Mouse (Mus musculus) hindbrain, postnatal 0 days (tissue): ENCODE measurements at regions not wholly inside any gene's neighbourhood (a gene's known extent, or its start where the extent isn't known, plus 50 kb on each side); places are given as distances from the start of the nearest gene placed in this dataset.

Source experiments
- ATAC-seq: fragments of 200-750 bp; cut with Nextera tagmentation; 2 replicates; pipeline ENCODE4 v1.8.0; 2017; ENCODE audit warnings: mild to moderate bottlenecking, moderate TSS enrichment, moderate library complexity
- DNase-seq: peaks from one replicate; pipeline ENCODE4 v3.0.0-alpha.2; 2015; ENCODE audit warnings: low spot score
- H3K27ac ChIP-seq: fragments of 300-500 bp; sonication (generic); 2 replicates; pipeline ENCODE4 v1.5.1; 2014; ENCODE audit warnings: mild to moderate bottlenecking
- H3K27me3 ChIP-seq: fragments of 300-500 bp; sonication (generic); 2 replicates; pipeline ENCODE4 v1.6.1; 2014; ENCODE audit warnings: low read length, mixed read lengths; ENCODE audit not compliant: insufficient read depth
- H3K36me3 ChIP-seq: fragments of 300-500 bp; sonication (generic); 2 replicates; pipeline ENCODE4 v1.6.1; 2014; ENCODE audit warnings: low read length, mixed read lengths; ENCODE audit not compliant: insufficient read depth
- H3K4me1 ChIP-seq: fragments of 300-500 bp; sonication (generic); 2 replicates; pipeline ENCODE4 v1.6.1; 2014; ENCODE audit warnings: antibody characterized with exemption, low read length, mixed read lengths; ENCODE audit not compliant: insufficient read depth
- H3K4me2 ChIP-seq: fragments of 300-500 bp; sonication (generic); 2 replicates; pipeline ENCODE4 v1.6.1; 2014; ENCODE audit warnings: low read depth, mild to moderate bottlenecking, low read length, moderate library complexity, mixed read lengths
- H3K4me3 ChIP-seq: fragments of 300-500 bp; sonication (generic); 2 replicates; pipeline ENCODE4 v1.5.1; 2014; ENCODE audit warnings: low read length
- H3K9ac ChIP-seq: fragments of 300-500 bp; sonication (generic); replicated peaks from 2 replicates; pipeline ENCODE4 v1.6.1; 2014; ENCODE audit warnings: mild to moderate bottlenecking, low read length, moderate library complexity, mixed read lengths
- H3K9me3 ChIP-seq: fragments of 300-500 bp; sonication (generic); 2 replicates; pipeline ENCODE4 v1.6.1; 2016; ENCODE audit warnings: low read length, mixed read lengths
- CTCF ChIP-seq: IDR thresholded peaks from 2 replicates; pipeline ENCODE4 v1.5.1; 2016; ENCODE audit warnings: antibody characterized with exemption, control low read depth, low read depth
- WGBS: fragments of 180-500 bp; shearing (Covaris S2); extraction: QIAGEN DNeasy Blood & Tissue Kit; methylation state at CpG from one replicate; pipeline ENCODE4 v1.1.7; 2014; 5-methylcytosine and 5-hydroxymethylcytosine counted together

DNA sequence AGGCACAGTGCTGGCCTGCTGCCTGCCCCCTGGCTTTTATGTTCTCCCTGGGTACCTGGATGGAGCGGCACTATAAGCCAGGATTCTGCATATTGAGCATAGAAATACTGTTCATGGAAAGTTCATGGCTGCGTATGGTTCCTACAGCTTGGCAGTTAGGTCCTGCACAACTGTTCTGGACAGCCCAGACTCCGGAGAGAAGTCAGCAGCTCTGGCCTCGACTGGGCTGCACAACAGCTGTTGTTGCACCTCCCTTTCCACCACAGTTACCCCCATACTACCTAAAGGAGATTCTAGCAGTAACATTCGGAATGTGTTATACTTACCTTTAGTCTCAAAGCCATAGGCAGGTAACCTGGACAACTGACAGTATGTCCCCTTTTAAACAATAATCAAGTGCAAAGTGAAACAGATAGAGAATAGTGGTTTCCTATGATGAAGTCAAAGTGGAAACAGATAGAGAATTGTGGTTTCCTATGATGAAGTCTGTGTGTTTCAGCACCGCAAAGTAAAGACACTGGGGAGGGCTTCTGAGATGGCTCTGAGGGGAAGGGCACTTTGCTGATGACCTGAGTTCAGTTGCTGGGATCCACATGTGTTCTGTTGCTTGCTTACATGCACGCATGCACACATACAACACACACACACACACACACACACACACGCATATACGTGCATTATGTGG lies 2099.2 kb downstream of the 4930444P10Rik start:
- WGBS = 89% methylated on average over 9 of the region's 9 CpGs
- Histone ChIP-seq H3K36me3 (no peaks in the 10 kb centered on the region), H3K4me1 (no peaks in the 10 kb centered on the region)

DNA sequence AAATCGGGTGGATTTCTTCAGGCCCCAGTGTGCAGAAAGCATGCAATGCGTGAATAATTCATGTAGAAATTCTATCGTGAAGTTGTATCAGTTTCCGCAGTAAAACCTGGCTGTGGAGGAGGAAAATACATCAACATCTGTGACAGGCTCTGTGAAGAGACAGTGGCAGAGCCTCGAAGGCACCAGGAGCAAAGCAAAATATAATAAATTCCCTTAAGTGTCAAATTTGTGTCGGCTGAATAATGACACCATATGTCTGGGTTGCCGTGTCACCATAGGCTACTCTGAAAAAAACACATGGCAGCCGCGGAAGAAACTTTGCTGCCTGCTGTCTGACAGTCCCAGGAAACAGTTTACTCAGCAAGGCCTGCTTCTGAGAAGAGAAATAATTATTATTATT lies 2100.1 kb downstream of the 4930444P10Rik start:
- no peak for ATAC-seq
- H3K27me3 ChIP-seq = no peaks in the 10 kb centered on the region
- no peak for TF ChIP-seq CTCF
- H3K9me3 ChIP-seq = no peaks in the 10 kb centered on the region
- H3K9ac ChIP-seq = no peak overlapping the region
- no peak overlapping the region for H3K4me2 ChIP-seq
- H3K27ac ChIP-seq = no peak overlapping the region
- WGBS = 24% methylated on average over 9 of the region's 9 CpGs
- no peaks in the 10 kb centered on the region for H3K4me1 ChIP-seq
- peak; percentile 25 for DNase-seq
- H3K36me3 ChIP-seq = no peaks in the 10 kb centered on the region
- H3K4me3 ChIP-seq = no peak overlapping the region

More for the DNA sequence above, 2099.2 kb downstream of the 4930444P10Rik start:
- Histone ChIP-seq H3K27me3 (no peaks in the 10 kb centered on the region), H3K27ac (no peak overlapping the region), H3K9me3 (no peaks in the 10 kb centered on the region), H3K4me3 (no peak overlapping the region), H3K4me2 (no peak overlapping the region), H3K9ac (no peak overlapping the region)
- ATAC-seq = no peak
- DNase-seq = no peak
- no peak for TF ChIP-seq CTCF

DNA sequence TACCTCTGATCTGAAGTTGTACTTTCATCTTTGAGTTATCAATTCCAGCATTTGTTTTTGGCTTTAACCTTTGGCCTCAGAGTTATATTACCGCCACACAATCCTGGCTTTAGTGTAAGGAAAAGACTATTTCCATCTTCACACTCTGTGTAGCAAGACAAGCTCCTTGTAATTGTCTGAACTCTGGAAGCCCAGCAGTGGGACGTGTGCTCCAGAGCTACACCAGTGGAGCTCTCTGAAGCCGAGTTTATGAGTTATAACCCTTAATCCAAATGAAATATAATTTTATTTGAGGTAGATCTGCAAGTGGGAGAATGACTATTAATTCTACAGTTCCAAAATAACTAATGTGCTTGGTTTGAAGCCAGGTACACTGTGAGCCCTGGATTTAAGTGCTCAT lies 2103.8 kb downstream of the 4930444P10Rik start:
- Histone ChIP-seq H3K9ac (no peak overlapping the region), H3K27ac (no peak overlapping the region), H3K36me3 (no peaks in the 10 kb centered on the region), H3K27me3 (no peaks in the 10 kb centered on the region), H3K4me2 (no peak overlapping the region), H3K4me3 (no peak overlapping the region), H3K9me3 (no peaks in the 10 kb centered on the region), H3K4me1 (no peaks in the 10 kb centered on the region)
- no peak for TF ChIP-seq CTCF
- DNase-seq (no peak), ATAC-seq (no peak)
- WGBS = 86% methylated on average over 3 of the region's 3 CpGs

DNA sequence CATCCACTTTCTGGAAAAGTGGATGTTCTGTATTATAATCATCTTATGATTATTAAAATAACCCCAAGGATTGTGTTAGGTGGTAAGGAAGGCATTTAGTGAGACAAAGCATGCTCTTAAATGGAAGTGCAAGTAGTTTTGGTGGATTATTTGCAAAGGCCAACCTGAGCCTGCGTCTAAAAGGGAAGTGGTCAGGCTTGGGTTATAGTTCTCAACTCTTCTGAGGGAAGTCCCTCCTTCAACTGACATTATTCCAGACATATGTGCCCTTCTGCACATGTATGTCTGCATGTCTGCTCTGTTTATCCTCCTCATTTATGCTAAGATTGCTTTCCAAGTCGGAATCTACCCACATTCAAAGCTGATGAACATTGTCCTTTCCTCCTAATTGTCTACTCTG lies 2108.3 kb downstream of the 4930444P10Rik start:
- no peaks in the 10 kb centered on the region for H3K36me3 ChIP-seq
- no peaks in the 10 kb centered on the region for H3K27me3 ChIP-seq
- H3K4me1 ChIP-seq = no peaks in the 10 kb centered on the region
- no peak overlapping the region for H3K9ac ChIP-seq
- ATAC-seq (no peak), DNase-seq (no peak)
- no peaks in the 10 kb centered on the region for H3K9me3 ChIP-seq
- WGBS = 89% methylated on average over 2 of the region's 2 CpGs
- H3K27ac ChIP-seq = no peak overlapping the region
- no peak overlapping the region for H3K4me2 ChIP-seq
- no peak overlapping the region for H3K4me3 ChIP-seq
- no peak for TF ChIP-seq CTCF

DNA sequence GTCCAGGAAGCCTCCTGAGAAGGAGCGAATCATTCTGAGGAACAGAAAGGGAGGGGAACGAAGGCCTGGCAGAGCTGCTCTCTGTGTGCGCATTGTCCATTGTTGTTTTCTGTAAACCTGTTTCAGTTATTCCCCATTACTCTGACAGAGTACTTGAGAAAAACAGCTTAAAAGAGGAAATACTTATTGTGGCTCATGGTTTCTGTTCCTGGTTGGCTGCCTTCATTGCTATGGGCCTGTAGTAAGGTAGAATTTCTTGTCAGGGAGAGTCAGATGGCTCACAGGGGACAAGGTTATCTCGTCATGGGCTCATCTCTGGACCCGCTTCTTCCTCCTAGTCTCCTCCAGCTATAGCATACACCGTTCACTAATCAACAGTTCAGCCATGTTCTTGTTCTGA lies 2112.9 kb downstream of the 4930444P10Rik start:
- no peaks in the 10 kb centered on the region for H3K9me3 ChIP-seq
- ATAC-seq (no peak), DNase-seq (no peak)
- no peak overlapping the region for H3K9ac ChIP-seq
- 91% methylated on average over 6 of the region's 6 CpGs for WGBS
- TF ChIP-seq CTCF = no peak
- no peak overlapping the region for H3K4me3 ChIP-seq
- H3K36me3 ChIP-seq = no peaks in the 10 kb centered on the region
- no peaks in the 10 kb centered on the region for H3K27me3 ChIP-seq
- no peaks in the 10 kb centered on the region for H3K4me1 ChIP-seq
- H3K4me2 ChIP-seq = no peak overlapping the region
- H3K27ac ChIP-seq = no peak overlapping the region

GRCm38 (mm10) chr1:13978640-13979039 lies 2114.5 kb downstream of the 4930444P10Rik start:
- no peak for ATAC-seq
- Histone ChIP-seq H3K4me1 (no peaks in the 10 kb centered on the region), H3K9ac (no peak overlapping the region)

DNA sequence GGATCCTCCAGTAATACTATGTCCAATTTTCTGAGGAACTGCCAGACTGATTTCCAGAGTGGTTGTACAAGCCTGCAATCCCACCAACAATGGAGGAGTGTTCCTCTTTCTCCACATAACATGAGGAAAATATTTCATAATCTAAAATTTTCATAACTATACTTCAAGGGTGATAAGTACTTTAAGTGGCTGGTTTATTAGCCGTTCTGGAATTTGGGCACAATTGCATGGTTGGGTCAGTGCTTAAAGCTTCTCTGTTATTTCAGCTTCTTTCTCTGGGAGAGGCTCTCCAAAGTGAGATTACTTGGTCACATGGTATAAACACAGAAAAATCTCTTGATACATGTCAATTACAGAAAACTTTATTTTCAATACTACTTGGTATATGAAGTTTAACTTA lies 2115.9 kb downstream of the 4930444P10Rik start:
- WGBS = 92% methylated on average over 1 of the region's 1 CpGs
- no peak for ATAC-seq
- Histone ChIP-seq H3K4me3 (no peak overlapping the region), H3K9ac (no peak overlapping the region), H3K27ac (no peak overlapping the region), H3K36me3 (no peaks in the 10 kb centered on the region), H3K27me3 (no peaks in the 10 kb centered on the region), H3K4me1 (no peaks in the 10 kb centered on the region), H3K4me2 (no peak overlapping the region), H3K9me3 (no peaks in the 10 kb centered on the region)
- no peak for DNase-seq
- no peak for TF ChIP-seq CTCF

More at GRCm38 (mm10) chr1:13978640-13979039, 2114.5 kb downstream of the 4930444P10Rik start:
- H3K4me2 ChIP-seq = no peak overlapping the region
- H3K27me3 ChIP-seq = no peaks in the 10 kb centered on the region
- WGBS = 90% methylated on average over 3 of the region's 3 CpGs
- H3K36me3 ChIP-seq = no peaks in the 10 kb centered on the region
- no peak for TF ChIP-seq CTCF
- no peaks in the 10 kb centered on the region for H3K9me3 ChIP-seq
- H3K4me3 ChIP-seq = no peak overlapping the region
- H3K27ac ChIP-seq = no peak overlapping the region
- no peak for DNase-seq
